Mouse (Mus musculus) liver, embryonic 14.5 days (tissue): ENCODE results near the gene Tbx6.

Experiments
- CTCF ChIP-seq: IDR thresholded peaks from 2 replicates; pipeline ENCODE4 v1.5.1; 2016; ENCODE audit warnings: antibody characterized with exemption, low read depth, control low read depth
- EP300 ChIP-seq: IDR thresholded peaks from 2 replicates; pipeline ENCODE4 v1.6.1; 2016; ENCODE audit warnings: antibody characterized with exemption, low read depth

DNA sequence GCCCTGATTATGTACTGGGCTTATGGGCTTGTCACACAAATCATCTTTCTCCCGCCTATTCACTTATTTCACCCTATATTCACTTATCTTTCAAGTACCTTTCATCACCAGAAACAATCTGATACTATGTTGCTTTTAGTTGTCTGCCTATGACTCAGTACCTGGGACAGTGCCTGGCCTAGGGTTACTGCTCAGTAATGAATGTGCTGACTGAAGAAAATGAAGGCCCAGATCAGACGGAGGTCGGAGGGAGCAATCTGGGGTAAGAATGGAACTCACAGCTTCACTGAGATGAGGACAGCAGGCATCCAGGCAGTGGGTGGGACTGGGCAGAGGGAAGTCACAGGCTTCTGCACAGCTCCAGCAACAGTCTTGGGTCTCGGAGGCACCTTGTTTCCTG, 26.1 kb downstream of the Tbx6 start:
- no peak for TF ChIP-seq EP300
- no peak for TF ChIP-seq CTCF
